Mouse (Mus musculus): ENCODE data around the gene Fkbp6. TPM values are rescaled to one million over a fixed set of nuclear protein-coding genes. Genes with fewer than 3 reads are reported as not detected.

Fkbp6 gene
- polyA plus RNA-seq, 1 experiment from 2014 or later, result not detected

GRCm38 (mm10) chr5:135347511-135348011 is 2.3 kb downstream of the Fkbp6 start:
- 67% methylated on average over 4 of the region's 4 CpGs for WGBS

GRCm38 (mm10) chr5:135346430-135346829 is 3.4 kb downstream of the Fkbp6 start:
- ATAC-seq, result no peak
- no peak overlapping the region for H3K4me2 ChIP-seq
- H3K4me1 ChIP-seq, result no peaks in the 10 kb centered on the region
- no peak overlapping the region for H3K9ac ChIP-seq
- no peaks in the 10 kb centered on the region for H3K27me3 ChIP-seq
- H3K4me3 ChIP-seq, result no peak overlapping the region
- no peak overlapping the region for H3K27ac ChIP-seq
- WGBS, result 17% methylated on average over 1 of the region's 1 CpGs
- H3K36me3 ChIP-seq (ENCODE audit: poor library complexity, severe bottlenecking), result no peaks in the 10 kb centered on the region
- no peaks in the 10 kb centered on the region for H3K9me3 ChIP-seq (replicated peaks)

More at GRCm38 (mm10) chr5:135347511-135348011, 2.3 kb downstream of the Fkbp6 start:
- ATAC-seq, result no peak
- H3K9ac ChIP-seq, result no peak overlapping the region
- no peak overlapping the region for H3K27ac ChIP-seq
- H3K4me1 ChIP-seq, result no peaks in the 10 kb centered on the region
- no peak overlapping the region for H3K4me3 ChIP-seq
- H3K9me3 ChIP-seq (replicated peaks), result no peaks in the 10 kb centered on the region
- no peaks in the 10 kb centered on the region for H3K36me3 ChIP-seq (ENCODE audit: poor library complexity, severe bottlenecking)
- 0 out of 2 replicates have a peak, but pooled peaks cover 2% of the 10 kb centered on the region for H3K27me3 ChIP-seq
- H3K4me2 ChIP-seq, result no peak overlapping the region

GRCm38 (mm10) chr5:135345989-135346388 is 3.9 kb downstream of the Fkbp6 start:
- no peak overlapping the region for H3K9ac ChIP-seq
- no peaks in the 10 kb centered on the region for H3K4me1 ChIP-seq
- ATAC-seq, result no peak
- no peak overlapping the region for H3K4me2 ChIP-seq
- H3K9me3 ChIP-seq (replicated peaks), result no peaks in the 10 kb centered on the region
- no peaks in the 10 kb centered on the region for H3K36me3 ChIP-seq (ENCODE audit: poor library complexity, severe bottlenecking)
- no peak overlapping the region for H3K4me3 ChIP-seq
- no peaks in the 10 kb centered on the region for H3K27me3 ChIP-seq
- 86% methylated on average over 7 of the region's 7 CpGs for WGBS
- no peak overlapping the region for H3K27ac ChIP-seq

- no peaks in the 10 kb centered on the region for H3K9me3 ChIP-seq (replicated peaks)
- H3K9ac ChIP-seq, result no peak overlapping the region
- H3K27me3 ChIP-seq, result no peaks in the 10 kb centered on the region
- no peak overlapping the region for H3K27ac ChIP-seq
- H3K4me2 ChIP-seq, result no peak overlapping the region
- 73% methylated on average over 3 of the region's 3 CpGs for WGBS
- no peak for ATAC-seq
- no peaks in the 10 kb centered on the region for H3K36me3 ChIP-seq (ENCODE audit: poor library complexity, severe bottlenecking)
- no peak overlapping the region for H3K4me3 ChIP-seq
- H3K4me1 ChIP-seq, result no peaks in the 10 kb centered on the region
These were observed 12.3 kb downstream of the Fkbp6 start for GRCm38 (mm10) chr5:135337575-135337974.

GRCm38 (mm10) chr5:135331161-135331560 is 18.7 kb downstream of the Fkbp6 start:
- Histone ChIP-seq H3K27me3 (no peaks in the 10 kb centered on the region), H3K36me3 (ENCODE audit: poor library complexity, severe bottlenecking) (no peaks in the 10 kb centered on the region), H3K4me1 (no peaks in the 10 kb centered on the region), H3K9ac (no peak overlapping the region), H3K9me3 (replicated peaks) (no peaks in the 10 kb centered on the region), H3K4me3 (no peak overlapping the region), H3K4me2 (no peak overlapping the region), H3K27ac (no peak overlapping the region)
- ATAC-seq, result no peak
- WGBS, result 93% methylated on average over 6 of the region's 6 CpGs

- ATAC-seq, result no peak
- 84% methylated on average over 5 of the region's 5 CpGs for WGBS
- no peaks in the 10 kb centered on the region for H3K4me1 ChIP-seq
These were observed 19.6 kb downstream of the Fkbp6 start for GRCm38 (mm10) chr5:135330201-135330600.

GRCm38 (mm10) chr5:135329471-135329870 is 20.4 kb downstream of the Fkbp6 start:
- Histone ChIP-seq H3K27me3 (no peaks in the 10 kb centered on the region), H3K4me3 (no peak overlapping the region), H3K4me1 (no peaks in the 10 kb centered on the region), H3K9ac (no peak overlapping the region), H3K36me3 (ENCODE audit: poor library complexity, severe bottlenecking) (no peaks in the 10 kb centered on the region), H3K27ac (no peak overlapping the region), H3K4me2 (no peak overlapping the region), H3K9me3 (replicated peaks) (no peaks in the 10 kb centered on the region)
- ATAC-seq, result no peak
- 86% methylated on average over 4 of the region's 4 CpGs for WGBS

More at GRCm38 (mm10) chr5:135330201-135330600, 19.6 kb downstream of the Fkbp6 start:
- H3K27ac ChIP-seq, result no peak overlapping the region
- H3K27me3 ChIP-seq, result no peaks in the 10 kb centered on the region
- H3K4me2 ChIP-seq, result no peak overlapping the region
- H3K9ac ChIP-seq, result no peak overlapping the region
- no peak overlapping the region for H3K4me3 ChIP-seq
- no peaks in the 10 kb centered on the region for H3K9me3 ChIP-seq (replicated peaks)
- no peaks in the 10 kb centered on the region for H3K36me3 ChIP-seq (ENCODE audit: poor library complexity, severe bottlenecking)

GRCm38 (mm10) chr5:135326121-135326659 is 23.7 kb downstream of the Fkbp6 start:
- Histone ChIP-seq H3K4me2 (no peak overlapping the region), H3K27me3 (no peaks in the 10 kb centered on the region), H3K4me1 (no peaks in the 10 kb centered on the region), H3K27ac (no peak overlapping the region), H3K9ac (no peak overlapping the region), H3K4me3 (no peak overlapping the region), H3K9me3 (replicated peaks) (no peaks in the 10 kb centered on the region), H3K36me3 (ENCODE audit: poor library complexity, severe bottlenecking) (no peaks in the 10 kb centered on the region)
- whole genome bisulfite sequencing, result 7% methylated on average over 3 of the region's 3 CpGs
- no peak for ATAC-seq

GRCm38 (mm10) chr5:135322197-135322596 is 27.6 kb downstream of the Fkbp6 start:
- Histone ChIP-seq H3K4me3 (no peak overlapping the region), H3K9ac (no peak overlapping the region), H3K27me3 (no peaks in the 10 kb centered on the region), H3K4me1 (no peaks in the 10 kb centered on the region), H3K4me2 (no peak overlapping the region), H3K9me3 (replicated peaks) (no peaks in the 10 kb centered on the region), H3K27ac (no peak overlapping the region), H3K36me3 (ENCODE audit: poor library complexity, severe bottlenecking) (no peaks in the 10 kb centered on the region)
- ATAC-seq, result no peak
- 93% methylated on average over 1 of the region's 1 CpGs for WGBS

- no peaks in the 10 kb centered on the region for H3K9me3 ChIP-seq (replicated peaks)
- H3K4me3 ChIP-seq, result no peak overlapping the region
- ATAC-seq, result no peak
- no peak overlapping the region for H3K27ac ChIP-seq
- 53% methylated on average over 2 of the region's 2 CpGs for WGBS
- H3K9ac ChIP-seq, result no peak overlapping the region
- H3K36me3 ChIP-seq (ENCODE audit: poor library complexity, severe bottlenecking), result no peaks in the 10 kb centered on the region
- H3K4me2 ChIP-seq, result no peak overlapping the region
- H3K4me1 ChIP-seq, result no peaks in the 10 kb centered on the region
- H3K27me3 ChIP-seq, result no peaks in the 10 kb centered on the region
These were observed 30.0 kb downstream of the Fkbp6 start for GRCm38 (mm10) chr5:135319856-135320255.

- no peak overlapping the region for H3K4me3 ChIP-seq
- ATAC-seq, result no peak
- no peak overlapping the region for H3K9ac ChIP-seq
- H3K4me1 ChIP-seq, result no peaks in the 10 kb centered on the region
- no peaks in the 10 kb centered on the region for H3K27me3 ChIP-seq
- no peak overlapping the region for H3K4me2 ChIP-seq
- 82% methylated on average over 3 of the region's 3 CpGs for WGBS
- H3K27ac ChIP-seq, result no peak overlapping the region
- no peaks in the 10 kb centered on the region for H3K36me3 ChIP-seq (ENCODE audit: poor library complexity, severe bottlenecking)
- no peaks in the 10 kb centered on the region for H3K9me3 ChIP-seq (replicated peaks)
These were observed 33.7 kb downstream of the Fkbp6 start for GRCm38 (mm10) chr5:135316177-135316576.

GRCm38 (mm10) chr5:135306321-135306965 is 43.4 kb downstream of the Fkbp6 start:
- H3K9ac ChIP-seq, result no peak overlapping the region
- H3K27ac ChIP-seq, result no peak overlapping the region
- H3K27me3 ChIP-seq, result no peaks in the 10 kb centered on the region
- no peak for ATAC-seq
- no peak overlapping the region for H3K4me2 ChIP-seq
- 46% methylated on average over 10 of the region's 10 CpGs for WGBS
- no peaks in the 10 kb centered on the region for H3K36me3 ChIP-seq (ENCODE audit: poor library complexity, severe bottlenecking)
- H3K9me3 ChIP-seq (replicated peaks), result no peaks in the 10 kb centered on the region
- H3K4me1 ChIP-seq, result no peaks in the 10 kb centered on the region
- no peak overlapping the region for H3K4me3 ChIP-seq

- Histone ChIP-seq H3K4me3 (no peak overlapping the region), H3K4me2 (no peak overlapping the region), H3K9ac (no peak overlapping the region), H3K9me3 (replicated peaks) (no peaks in the 10 kb centered on the region), H3K4me1 (no peaks in the 10 kb centered on the region), H3K27ac (no peak overlapping the region), H3K36me3 (ENCODE audit: poor library complexity, severe bottlenecking) (no peaks in the 10 kb centered on the region), H3K27me3 (no peaks in the 10 kb centered on the region)
- no peak for ATAC-seq
- 83% methylated on average over 3 of the region's 3 CpGs for WGBS
These were observed 47.4 kb downstream of the Fkbp6 start for GRCm38 (mm10) chr5:135302454-135302853.
